Comparison of ENCODE assay signal across 9 mouse cellular contexts in the genomic region with DNA sequence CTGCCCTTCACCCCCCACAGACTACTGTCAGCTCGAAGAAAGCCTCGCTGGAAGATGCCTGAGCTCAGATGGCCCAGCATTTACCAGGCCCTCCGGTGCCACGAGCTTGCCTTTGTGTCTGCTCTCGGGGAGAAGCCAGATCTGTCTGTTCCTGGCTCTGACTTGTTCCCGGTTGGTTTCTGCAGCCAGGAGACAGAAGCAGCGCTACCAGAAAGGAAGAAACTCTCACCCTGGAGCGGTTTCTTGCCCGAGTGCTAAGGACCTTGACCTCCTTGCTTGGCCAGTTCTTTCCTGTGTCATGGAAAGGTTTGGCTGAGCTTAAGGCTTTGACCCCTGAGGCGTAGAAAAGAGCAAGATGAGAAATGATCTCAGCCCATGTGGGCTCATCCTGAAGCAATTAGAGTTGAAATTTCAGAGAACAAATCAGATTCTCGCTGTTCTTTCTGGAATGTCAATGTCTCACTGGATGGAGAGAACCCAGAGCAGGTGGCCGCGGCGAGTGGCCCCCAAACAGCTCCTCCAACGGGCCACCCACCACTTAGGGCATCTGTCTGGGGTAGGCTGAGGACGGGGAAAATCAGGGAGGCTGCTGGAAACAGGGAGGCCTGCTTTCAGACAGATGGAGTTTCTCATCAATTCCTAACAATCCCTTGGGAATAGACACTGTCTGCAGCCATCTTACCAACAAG. TPM values are rescaled to one million over a fixed set of nuclear protein-coding genes. Genes with fewer than 3 reads are reported as not detected.
DNase-seq lines count a peak whose midpoint lies in the region; ATAC-seq and TF ChIP-seq lines count a peak whose summit lies in the region.
"Had no signal": no experiment of that assay in that cellular context is flagged by ENCODE, and none has a peak within 500 bp of the region (broad histone marks: within the 10 kb centered on the region; RNA-seq: fewer than 3 reads in every experiment).

No protein-coding gene starts in this region.

- TF ChIP-seq POLR2A in cortical plate, adult 2 months (IDR thresholded peaks at IDR 0.05; ENCODE audit: extremely low read depth, insufficient read depth, low read length), result no peak
- TF ChIP-seq POLR2A in heart, adult 2 months (IDR thresholded peaks at IDR 0.05; ENCODE audit: insufficient read depth, low read depth, low read length), result no peak

- ATAC-seq in hindbrain, embryonic 13.5 days (ENCODE audit: low FRiP score), result no peak
- 0 out of 2 replicates have a peak, but pooled peaks have one; percentile 28 for ATAC-seq in hindbrain, embryonic 16.5 days
- ATAC-seq in granulocyte monocyte progenitor cell, adult 5-6 weeks (replicated peaks; ENCODE audit: poor library complexity, severe bottlenecking), result no peak

- peaks cover 20% of the 10 kb centered on the region for H3K4me1 ChIP-seq in hindbrain, embryonic 10.5 days (replicated peaks)
- peaks cover 19% of the 10 kb centered on the region for H3K4me1 ChIP-seq in hindbrain, embryonic 13.5 days (replicated peaks)
- peaks cover 1% of the 10 kb centered on the region; the same call in 1 of the 2 replicates for H3K4me1 ChIP-seq in cortical plate, adult 2 months (ENCODE audit: control insufficient read depth, insufficient read depth, low read length)
- peaks cover 4% of the 10 kb centered on the region for H3K4me1 ChIP-seq in hindbrain, embryonic 16.5 days (ENCODE audit: control insufficient read depth, insufficient read depth, low read depth, low read length)
- no peaks in the 10 kb centered on the region for H3K4me1 ChIP-seq in heart, adult 2 months (ENCODE audit: control insufficient read depth, insufficient read depth, low read length)

- H3K79me2 ChIP-seq in heart, adult 2 months (replicated peaks; ENCODE audit: control insufficient read depth, insufficient read depth, low read length), result no peaks in the 10 kb centered on the region

- no peaks in the 10 kb centered on the region for H3K9me3 ChIP-seq in hindbrain, embryonic 10.5 days
- no peaks in the 10 kb centered on the region for H3K9me3 ChIP-seq in hindbrain, embryonic 13.5 days
- H3K9me3 ChIP-seq in hindbrain, embryonic 16.5 days (ENCODE audit: control insufficient read depth, low read length), result no peaks in the 10 kb centered on the region

- peak overlapping the region; percentile 59 for H3K27ac ChIP-seq in hindbrain, embryonic 10.5 days
- H3K27ac ChIP-seq in hindbrain, embryonic 13.5 days, result no peak overlapping the region
- H3K27ac ChIP-seq in cortical plate, adult 2 months (ENCODE audit: insufficient read depth, low read length), result peak overlapping the region; percentile 7; the same call in 1 of the 2 replicates
- H3K27ac ChIP-seq in hindbrain, embryonic 16.5 days (ENCODE audit: low read depth, low read length), result no peak overlapping the region
- H3K27ac ChIP-seq in heart, adult 2 months, result no peak overlapping the region

- TF ChIP-seq EP300 in heart, adult 2 months (IDR thresholded peaks at IDR 0.05; ENCODE audit: insufficient read depth, low read depth, low read length), result no peak

- H3K4me2 ChIP-seq in hindbrain, embryonic 13.5 days, result no peak overlapping the region
- no peak overlapping the region for H3K4me2 ChIP-seq in hindbrain, embryonic 16.5 days (ENCODE audit: low read length)

- no peak for TF ChIP-seq CTCF in cortical plate, adult 2 months (IDR thresholded peaks at IDR 0.05; ENCODE audit: extremely low read depth, insufficient read depth, low read length)
- no peak for TF ChIP-seq CTCF in heart, adult 2 months (IDR thresholded peaks at IDR 0.05)

- no peaks in the 10 kb centered on the region for H3K27me3 ChIP-seq in hindbrain, embryonic 10.5 days (ENCODE audit: insufficient read depth, poor library complexity, severe bottlenecking)
- no peaks in the 10 kb centered on the region for H3K27me3 ChIP-seq in hindbrain, embryonic 13.5 days
- no peaks in the 10 kb centered on the region for H3K27me3 ChIP-seq in hindbrain, embryonic 16.5 days (replicated peaks; ENCODE audit: control insufficient read depth, insufficient read depth, low read length)
- H3K27me3 ChIP-seq in heart, adult 2 months (ENCODE audit: control insufficient read depth, insufficient read depth, low read length), result no peaks in the 10 kb centered on the region

- no peak overlapping the region for H3K9ac ChIP-seq in hindbrain, embryonic 13.5 days
- no peak overlapping the region for H3K9ac ChIP-seq in hindbrain, embryonic 16.5 days (ENCODE audit: low read depth, low read length)
- H3K9ac ChIP-seq in heart, adult 2 months (ENCODE audit: low read depth, low read length), result no peak overlapping the region

- H3K4me3 ChIP-seq in hindbrain, embryonic 10.5 days, result no peak overlapping the region
- H3K4me3 ChIP-seq in hindbrain, embryonic 13.5 days, result no peak overlapping the region
- H3K4me3 ChIP-seq in cortical plate, adult 2 months (ENCODE audit: insufficient read depth, low read length), result no peak overlapping the region
- no peak overlapping the region for H3K4me3 ChIP-seq in hindbrain, embryonic 16.5 days (ENCODE audit: low read length)
- H3K4me3 ChIP-seq in heart, adult 2 months, result no peak overlapping the region

- DNase-seq in hindbrain, embryonic 10.5 days (ENCODE audit: low spot score), result peak; percentile 14
- DNase-seq in layer of hippocampus, postnatal 14 days (ENCODE audit: low spot score in 2 of 2), result peak; percentile 54 to 75
- no peak for DNase-seq in heart, adult 2 months
- no peak for DNase-seq in right cerebral cortex, adult 18-20 months
- DNase-seq: lung, postnatal 10 days had no signal

- 68% methylated on average over 16 of the region's 16 CpGs for WGBS in hindbrain, embryonic 10.5 days
- WGBS in hindbrain, embryonic 13.5 days, result 58% methylated on average over 16 of the region's 16 CpGs
- WGBS in hindbrain, embryonic 16.5 days, result 45% methylated on average over 16 of the region's 16 CpGs
- WGBS in heart, adult 2 months, result 62% methylated on average over 16 of the region's 16 CpGs

- intact Hi-C loops in heart, adult 2 months (cut with DNase I), result no loop called here

- peaks cover 34% of the 10 kb centered on the region for H3K36me3 ChIP-seq in hindbrain, embryonic 10.5 days
- H3K36me3 ChIP-seq in hindbrain, embryonic 13.5 days, result peaks cover 29% of the 10 kb centered on the region
- peaks cover 5% of the 10 kb centered on the region; the same call in 1 of the 2 replicates for H3K36me3 ChIP-seq in hindbrain, embryonic 16.5 days (ENCODE audit: control insufficient read depth, insufficient read depth, low read length)
- H3K36me3 ChIP-seq in heart, adult 2 months (ENCODE audit: control insufficient read depth, insufficient read depth, low read length), result no peaks in the 10 kb centered on the region

RNA-seq across cellular contexts. Expression of a gene that starts 24.6 kb away (rescaled TPM):
- polyA plus RNA-seq in hindbrain, embryonic 10.5 days (2016; fragmentation: Nextera tagmentation; extraction: Ambion mirVana), result 95.4 and 120 TPM in 2 replicates
- 83.7 and 92.0 TPM in 2 replicates for polyA plus RNA-seq in hindbrain, embryonic 13.5 days (2015; fragmentation: Nextera tagmentation; extraction: Ambion mirVana)
- 209 and 217 TPM in 2 replicates for polyA plus RNA-seq in cortical plate, adult 2 months (2012; rRNA removed)
- 97.7 and 105 TPM in 2 replicates for polyA plus RNA-seq in hindbrain, embryonic 16.5 days (2015; fragmentation: Nextera tagmentation; extraction: Ambion mirVana)
- 100 to 1,000 TPM; 237 to 281 TPM for total RNA-seq in layer of hippocampus, postnatal 14 days (2021)
- total RNA-seq in granulocyte monocyte progenitor cell, adult 5-6 weeks (2014; fragmentation: Nextera tagmentation), result 44.5 and 46.7 TPM in 2 replicates
- 27.7 and 42.5 TPM in 2 replicates for total RNA-seq in granulocyte monocyte progenitor cell, adult 5-6 weeks (2017)
- total RNA-seq in heart, adult 2 months (2021), result 10 to 100 TPM; 62.1 to 75.7 TPM
- polyA plus RNA-seq in heart, adult 2 months (2012; rRNA removed), result 12.6 and 14.7 TPM in 2 replicates

Comparison
In these comparisons a context has a peak if more than half of its experiments do, and no peak if none do; other contexts are left out.
1. H3K27ac ChIP-seq: peak in hindbrain, embryonic 10.5 days (single experiment) and cortical plate, adult 2 months (single experiment); none in hindbrain, embryonic 13.5 days (single experiment), hindbrain, embryonic 16.5 days (single experiment) and heart, adult 2 months (single experiment).
2. DNase-seq: peak in hindbrain, embryonic 10.5 days (single experiment) and layer of hippocampus, postnatal 14 days (2 of 2); none in heart, adult 2 months (0 of 2) and right cerebral cortex, adult 18-20 months (single experiment).